Mouse (Mus musculus): ENCODE data around the gene Hoxa3.

GRCm38 (mm10) chr6:52227470-52228222 is 14.5 kb upstream of the Hoxa3 start:
- TF ChIP-seq GATA1 (IDR thresholded peaks at IDR 0.05; ENCODE audit: low read length), result no peak
- no peak for TF ChIP-seq TAL1 (IDR thresholded peaks at IDR 0.05; ENCODE audit: low read length)

Measured in erythroblast, embryonic 14.5 days (primary cell).